Mouse (Mus musculus): ENCODE results near the gene Ptger3.

The Ptger3 gene

DNA sequence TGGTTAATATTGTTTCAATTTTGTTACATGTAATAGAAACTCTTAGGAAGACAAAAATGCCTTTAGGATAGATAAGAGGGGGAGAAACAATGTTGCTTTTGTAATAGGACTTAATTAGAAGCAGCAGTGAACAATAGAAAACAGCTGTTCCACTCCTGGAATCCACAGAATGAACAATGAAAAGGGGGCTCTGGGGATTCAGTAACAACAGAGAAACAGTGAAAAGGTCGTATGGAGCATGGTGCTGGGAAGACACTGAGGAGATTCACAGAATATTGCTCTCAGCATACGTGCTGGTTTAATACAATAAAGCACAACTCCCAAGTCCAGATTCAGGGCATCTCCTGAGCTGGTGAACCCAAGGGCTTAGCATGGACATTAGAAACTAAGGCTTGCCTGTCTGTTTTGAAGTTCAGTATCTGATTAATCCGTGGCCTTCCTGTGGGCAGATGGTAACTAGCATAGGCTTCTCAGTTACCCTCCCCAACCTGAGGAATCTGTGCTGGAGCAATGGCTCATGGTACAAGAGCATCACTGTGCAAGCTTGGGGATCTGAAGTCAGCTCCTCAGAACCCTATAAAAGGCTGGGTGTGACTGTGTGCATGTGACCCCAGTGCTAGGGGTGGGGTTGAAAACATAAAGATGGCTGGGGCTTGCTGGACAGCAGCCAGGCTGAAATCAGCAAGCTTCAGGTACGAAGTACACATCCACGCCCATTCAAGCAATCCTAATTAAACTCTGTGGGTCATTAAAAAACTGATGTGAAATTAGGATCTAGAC, 16.1 kb downstream of the Ptger3 start:
- in situ Hi-C loops (cut with MseI, MboI) = no loop called here

DNA sequence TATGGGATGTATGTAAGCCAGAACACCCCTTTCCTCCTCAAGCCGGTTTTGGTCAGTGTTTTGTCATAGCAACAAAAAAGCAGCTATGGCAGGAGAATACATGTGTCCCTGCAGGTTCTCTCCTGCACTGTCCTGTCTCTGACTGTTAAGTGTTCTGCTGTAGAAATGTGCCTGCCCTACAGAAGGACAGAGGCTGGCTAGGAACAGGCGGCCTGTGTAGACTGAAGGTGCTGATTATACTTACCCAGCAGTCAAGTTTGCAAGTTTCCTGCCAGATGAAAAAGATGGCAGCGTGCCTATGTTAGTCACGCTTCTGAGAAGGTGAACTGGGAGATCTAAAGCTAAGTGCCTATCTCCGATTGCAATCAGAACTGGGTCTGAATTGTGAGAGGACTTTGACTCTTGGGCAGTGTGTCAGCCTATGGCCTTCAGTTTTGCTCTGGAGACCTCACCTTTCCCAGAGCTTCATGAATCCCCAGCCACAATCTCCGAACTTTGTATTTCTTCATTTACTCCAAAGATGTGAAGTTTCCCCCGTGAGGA, 31.2 kb downstream of the Ptger3 start:
- in situ Hi-C loops (cut with MseI, MboI) = no loop called here

DNA sequence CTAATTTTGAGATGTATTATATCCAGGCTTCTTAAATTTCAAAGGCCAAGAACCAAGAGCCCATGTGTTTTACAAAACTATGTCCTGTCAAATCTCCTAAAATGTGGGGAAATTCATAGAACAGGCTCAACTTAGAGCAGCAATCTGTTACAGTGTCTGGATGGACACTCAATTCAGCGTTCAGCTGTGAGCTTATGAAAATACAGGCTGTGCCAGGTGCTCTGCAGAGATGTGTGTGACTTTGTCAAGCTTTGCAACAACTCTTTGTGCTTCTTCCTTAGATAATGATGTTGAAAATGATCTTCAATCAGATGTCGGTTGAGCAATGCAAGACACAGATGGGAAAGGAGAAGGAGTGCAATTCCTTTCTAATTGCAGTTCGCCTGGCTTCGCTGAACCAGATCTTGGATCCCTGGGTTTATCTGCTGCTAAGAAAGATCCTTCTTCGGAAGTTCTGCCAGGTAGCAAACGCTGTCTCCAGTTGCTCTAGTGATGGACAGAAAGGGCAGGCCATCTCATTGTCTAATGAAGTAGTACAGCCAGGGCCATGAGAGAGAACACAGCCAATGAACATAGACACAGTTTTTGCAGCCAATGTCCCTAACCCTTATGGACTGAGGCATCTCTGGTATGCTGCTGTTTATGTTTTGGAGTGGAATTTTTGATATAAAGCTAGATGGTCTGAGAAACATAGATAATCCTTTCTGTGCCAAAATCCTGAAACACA, 38.2 kb downstream of the Ptger3 start:
- in situ Hi-C loops (cut with MseI, MboI) = no loop called here

DNA sequence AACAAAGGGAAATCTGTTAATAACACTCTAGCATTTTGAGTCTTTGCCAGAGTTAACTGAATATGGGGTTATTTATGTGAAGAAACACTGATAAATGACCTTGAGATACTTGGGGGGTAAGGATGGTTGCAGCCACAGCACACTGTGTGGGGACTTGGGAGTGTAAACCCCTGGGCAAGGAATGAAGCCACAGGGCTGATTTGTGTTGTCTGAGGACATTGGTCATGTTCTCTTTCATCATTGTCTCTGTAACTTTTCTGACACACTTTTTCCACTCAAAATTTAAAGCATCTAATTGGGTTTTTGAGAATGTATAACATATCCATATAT, 38.7 kb downstream of the Ptger3 start:
- in situ Hi-C loops (cut with MseI, MboI) = no loop called here

DNA sequence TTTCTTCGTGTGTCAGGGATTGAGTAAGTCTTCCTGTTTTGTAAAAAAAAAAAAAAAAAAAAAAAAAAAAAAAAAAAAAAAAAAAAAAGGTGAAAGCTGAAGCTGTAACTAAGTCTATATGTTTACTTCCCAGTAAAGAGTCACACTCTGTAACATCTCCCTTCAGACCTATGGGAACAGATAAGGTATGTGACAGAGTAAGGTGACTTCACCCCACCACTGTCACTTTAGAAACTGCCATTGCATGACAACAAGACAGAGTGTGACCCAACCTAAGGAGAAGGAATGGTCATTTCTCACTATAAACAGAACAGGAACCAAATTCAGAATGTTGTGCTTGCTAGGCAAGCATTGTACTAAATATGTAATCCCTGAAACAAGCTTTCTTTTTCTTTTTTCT, 46.9 kb downstream of the Ptger3 start:
- in situ Hi-C loops (cut with MseI, MboI) = no loop called here

DNA sequence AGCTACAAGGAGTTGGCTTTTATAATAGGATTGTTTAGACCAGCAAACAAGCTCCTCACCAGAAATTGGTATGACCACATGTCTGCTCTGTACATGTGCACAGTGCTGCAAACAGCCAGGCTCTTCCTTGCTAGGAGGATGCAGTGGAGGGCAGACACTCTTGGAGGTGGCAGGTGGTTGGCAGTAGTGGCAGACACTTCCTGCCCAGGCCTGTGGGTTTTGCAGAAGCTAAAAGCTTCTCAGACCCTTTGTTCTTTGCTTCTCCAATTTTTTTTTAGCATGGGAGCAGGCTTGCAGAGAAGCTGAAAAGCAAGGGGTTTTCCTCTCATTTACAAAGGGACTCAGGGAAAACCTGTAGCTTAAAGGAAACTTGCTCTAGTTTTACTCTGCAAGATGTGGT, 50.3 kb downstream of the Ptger3 start:
- in situ Hi-C loops (cut with MseI, MboI) = no loop called here

DNA sequence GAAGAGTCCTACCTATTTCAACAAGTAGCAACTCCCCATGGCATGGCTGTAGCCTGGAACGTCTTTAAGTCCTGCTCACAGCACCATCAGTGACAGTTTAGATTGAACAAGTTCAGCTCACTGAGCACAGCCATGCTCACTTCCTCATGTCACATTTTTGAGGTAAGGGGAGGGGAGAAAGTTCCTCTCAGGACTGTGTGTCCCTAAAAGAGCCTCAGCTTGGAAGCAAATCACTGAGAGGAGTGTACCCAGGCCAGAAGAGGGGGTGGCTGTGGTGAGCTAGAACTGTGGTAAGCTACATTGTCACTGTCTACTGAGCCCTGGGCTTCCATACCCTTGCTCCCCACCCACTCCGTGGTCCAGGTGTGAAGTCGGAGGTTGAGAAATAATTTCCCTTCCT, 60.7 kb downstream of the Ptger3 start:
- in situ Hi-C loops (cut with MseI, MboI) = no loop called here

DNA sequence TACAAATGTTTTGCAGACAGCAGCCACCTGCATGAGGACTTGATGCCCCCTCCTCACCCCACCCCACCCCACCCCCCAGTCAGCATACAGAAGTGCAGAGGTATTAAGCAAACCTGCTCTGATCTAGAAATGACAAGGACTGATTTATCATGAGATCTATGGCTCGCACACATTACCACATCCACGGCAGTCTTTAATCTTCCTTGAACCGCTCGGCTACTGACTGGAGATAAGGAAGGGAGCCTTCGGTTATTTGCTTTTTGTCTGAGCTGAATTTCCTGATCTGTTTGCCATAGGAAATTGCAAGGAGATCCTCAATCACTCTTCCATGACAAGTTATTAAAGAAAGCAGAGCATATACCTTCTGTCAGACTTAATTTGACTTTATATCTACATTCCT, 64.0 kb downstream of the Ptger3 start:
- in situ Hi-C loops (cut with MseI, MboI) = no loop called here

DNA sequence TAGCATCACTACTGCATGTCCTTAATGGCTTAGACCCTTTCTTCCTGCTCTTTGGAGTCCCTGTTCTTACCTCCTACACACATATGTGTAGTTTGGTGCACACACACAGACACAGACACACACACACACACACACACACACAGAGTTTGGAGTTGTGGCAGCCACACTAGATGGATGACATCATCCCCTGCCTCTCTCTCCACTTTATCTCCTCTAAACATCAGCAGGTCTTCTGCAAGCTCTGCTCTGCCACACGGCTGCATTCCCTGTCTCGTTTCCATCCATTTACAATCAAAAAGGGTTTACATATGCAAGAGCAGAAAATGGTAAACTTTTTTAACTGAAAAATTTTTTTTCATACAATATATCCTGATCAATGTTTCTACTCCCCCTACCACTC, 64.7 kb downstream of the Ptger3 start:
- in situ Hi-C loops (cut with MseI, MboI) = no loop called here

DNA sequence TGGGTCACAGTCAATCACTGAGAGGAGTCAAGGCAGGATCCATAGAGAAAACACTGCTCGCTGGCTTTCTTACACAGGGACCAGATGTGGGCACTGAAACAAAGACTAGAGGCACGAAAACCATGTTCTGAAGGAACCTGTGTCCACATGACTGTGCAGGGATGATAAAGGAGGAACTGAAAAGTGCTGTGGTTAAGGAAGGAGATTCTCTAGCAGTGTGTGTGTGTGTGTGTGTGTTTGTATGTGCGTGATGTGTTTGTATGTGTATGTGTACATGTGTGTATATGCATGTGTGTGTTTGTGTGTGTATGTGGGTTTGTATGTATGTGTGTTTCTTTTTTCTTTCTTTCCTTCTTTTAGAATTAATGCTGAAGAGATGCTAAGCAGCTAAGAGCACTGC, 67.7 kb downstream of the Ptger3 start:
- in situ Hi-C loops (cut with MseI, MboI) = no loop called here

DNA sequence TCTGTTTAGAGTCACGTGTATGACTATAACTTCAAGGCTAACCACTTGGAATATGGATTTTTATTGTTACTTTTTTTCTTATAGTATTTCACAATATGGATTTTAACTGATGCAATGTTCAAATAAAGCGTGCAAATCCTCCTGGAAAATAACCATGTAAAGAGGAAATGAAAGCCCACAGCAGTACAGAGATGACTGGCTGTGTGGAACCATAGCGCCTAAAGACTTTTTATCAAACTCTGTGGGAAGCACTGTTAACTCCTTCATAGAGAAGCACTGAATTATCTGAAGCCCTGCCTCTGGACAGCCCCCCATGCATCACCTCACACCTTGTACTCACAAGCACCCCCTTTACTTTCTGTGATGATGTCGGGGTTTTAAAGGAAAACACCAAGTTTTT, 69.0 kb downstream of the Ptger3 start:
- in situ Hi-C loops (cut with MseI, MboI) = no loop called here

DNA sequence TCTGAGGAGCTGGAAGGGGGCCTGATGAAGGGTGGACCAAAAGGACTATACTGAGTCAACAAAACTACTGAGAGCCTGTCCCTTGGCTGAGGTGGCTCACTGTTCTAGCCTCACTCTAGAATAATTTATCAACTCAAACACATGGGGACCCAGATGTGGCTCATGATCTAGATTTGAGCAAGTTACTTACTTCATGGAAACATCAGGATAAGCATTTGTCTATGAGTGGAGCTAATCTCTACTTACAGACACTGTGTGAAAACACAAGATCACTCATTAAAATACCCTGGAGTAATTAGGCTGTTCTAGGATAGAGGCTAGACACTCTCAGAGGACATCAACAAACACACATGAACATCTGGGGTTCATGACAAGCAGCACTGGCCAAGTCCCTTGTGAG, 70.2 kb downstream of the Ptger3 start:
- in situ Hi-C loops (cut with MseI, MboI) = no loop called here

DNA sequence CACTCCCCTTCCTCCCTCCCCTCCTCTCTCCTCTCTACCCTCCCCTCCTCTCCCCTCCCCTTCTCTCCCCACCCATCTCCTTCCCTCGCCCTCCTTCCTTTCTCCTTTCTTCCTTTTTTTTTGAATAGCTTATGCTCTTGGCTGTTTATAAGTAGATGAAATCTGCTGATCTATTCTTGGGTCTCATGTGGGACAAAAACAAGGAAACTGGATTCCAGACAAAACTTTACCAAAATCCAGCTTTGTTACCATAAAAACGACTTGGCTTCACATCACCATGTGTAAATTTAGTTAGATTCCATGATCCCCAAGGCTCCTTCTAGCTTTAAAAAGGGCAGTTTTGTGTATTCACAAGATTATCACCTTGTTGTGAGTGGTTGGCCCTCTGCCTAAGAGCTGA, 70.6 kb downstream of the Ptger3 start:
- in situ Hi-C loops (cut with MseI, MboI) = no loop called here

DNA sequence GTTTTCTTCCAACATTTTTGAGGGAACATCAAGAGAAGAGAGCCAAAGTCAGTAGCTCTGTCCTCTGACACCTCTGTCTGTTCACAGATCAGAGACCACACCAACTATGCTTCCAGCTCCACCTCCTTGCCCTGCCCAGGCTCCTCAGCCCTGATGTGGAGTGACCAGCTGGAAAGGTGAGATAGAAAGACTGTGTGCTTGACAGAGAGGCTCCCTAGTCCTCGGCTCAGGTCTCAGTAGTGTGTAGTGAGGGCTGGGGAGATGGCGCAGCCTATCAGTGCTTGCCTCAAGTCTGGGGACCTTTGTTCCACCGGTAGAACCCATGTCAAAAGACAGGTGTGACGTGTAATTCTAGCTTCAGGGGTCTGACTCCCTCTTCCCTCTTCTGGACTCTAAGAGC, 74.9 kb downstream of the Ptger3 start:
- in situ Hi-C loops (cut with MseI, MboI) = no loop called here

DNA sequence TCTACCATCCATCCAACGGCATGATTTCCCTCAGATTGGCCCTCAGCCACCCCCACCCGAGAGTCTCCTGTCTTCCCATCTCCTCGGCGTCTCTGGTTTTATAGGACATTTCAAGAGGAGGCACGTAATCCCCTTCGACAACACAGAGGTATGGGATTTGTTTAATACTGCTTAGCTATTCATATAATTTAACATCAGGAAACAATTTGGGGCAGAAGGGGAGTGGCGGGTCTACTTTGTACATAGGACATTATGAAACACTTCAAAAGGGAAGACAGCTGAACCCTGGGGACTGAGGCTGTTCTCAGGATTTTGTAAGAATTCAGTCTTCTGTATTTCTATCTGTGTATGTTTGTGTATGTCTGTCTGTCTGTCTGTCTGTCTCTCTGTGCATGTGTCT, 94.9 kb downstream of the Ptger3 start:
- in situ Hi-C loops (cut with MseI, MboI) = no loop called here

DNA sequence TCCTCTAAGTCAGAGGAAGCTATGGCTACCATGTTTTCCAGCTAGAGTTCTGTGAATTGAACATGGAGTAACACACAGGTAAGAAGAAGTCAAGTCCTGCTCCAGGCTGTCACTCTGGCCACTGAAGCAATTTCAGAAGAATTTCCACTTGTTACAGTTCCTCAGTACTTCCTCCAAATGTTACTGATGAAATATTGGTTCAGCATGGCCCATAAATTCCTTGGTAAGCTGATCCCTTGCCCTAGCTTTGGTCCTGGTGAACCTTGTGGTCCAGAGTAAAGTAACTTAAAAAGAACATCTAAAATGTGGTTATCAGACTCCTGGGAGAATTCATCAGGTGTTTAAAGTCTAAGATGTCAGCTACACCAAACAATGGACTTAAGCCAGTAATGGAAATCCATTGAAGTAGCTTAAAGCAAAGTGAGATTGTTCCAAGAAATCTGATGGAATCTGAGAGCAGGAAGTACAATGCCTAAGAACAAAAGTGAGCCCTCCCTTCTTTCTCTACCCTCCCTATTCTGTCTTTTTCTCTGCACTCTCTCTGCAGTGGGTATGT, 97.9 kb downstream of the Ptger3 start:
- in situ Hi-C loops (cut with MseI, MboI) = no loop called here

DNA sequence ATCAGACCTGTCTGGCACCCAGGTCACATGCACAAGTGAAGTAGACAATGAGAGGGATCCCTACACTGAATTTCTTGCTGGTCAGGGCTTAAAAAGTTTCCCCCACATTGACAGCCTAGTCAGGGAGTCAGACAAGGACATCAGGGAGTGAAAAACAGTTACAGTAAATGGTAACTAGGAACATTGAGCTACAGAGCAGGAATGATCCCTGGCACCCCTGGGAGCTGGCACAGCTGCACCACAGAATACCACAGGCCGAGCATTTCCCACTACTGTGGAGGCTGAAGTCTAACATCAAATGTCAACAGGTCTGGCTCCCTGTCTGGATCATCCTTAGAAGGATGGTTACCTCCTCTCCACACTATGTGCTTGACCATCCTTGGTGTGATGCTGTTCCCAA, 98.8 kb downstream of the Ptger3 start:
- in situ Hi-C loops (cut with MseI, MboI) = no loop called here

DNA sequence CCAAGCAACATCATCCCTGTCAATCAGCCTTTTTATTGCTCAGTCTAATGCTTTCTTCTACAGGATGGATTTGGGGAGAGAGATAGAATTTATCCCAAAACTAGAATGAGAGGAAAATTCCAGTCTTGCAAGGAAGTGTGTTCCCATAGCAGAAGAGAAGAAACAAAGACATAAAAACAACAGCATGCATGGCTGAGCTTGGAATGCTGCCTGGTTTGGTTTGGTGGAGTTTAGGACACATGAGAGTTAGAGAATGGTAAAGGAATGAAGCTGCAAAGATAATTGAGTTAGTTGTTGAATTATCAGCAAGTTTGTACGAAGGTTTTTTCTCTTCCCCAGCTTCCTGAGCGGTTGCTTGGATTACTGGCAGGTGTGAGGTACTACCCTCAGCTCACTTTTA, 99.5 kb downstream of the Ptger3 start:
- in situ Hi-C loops (cut with MseI, MboI) = no loop called here

DNA sequence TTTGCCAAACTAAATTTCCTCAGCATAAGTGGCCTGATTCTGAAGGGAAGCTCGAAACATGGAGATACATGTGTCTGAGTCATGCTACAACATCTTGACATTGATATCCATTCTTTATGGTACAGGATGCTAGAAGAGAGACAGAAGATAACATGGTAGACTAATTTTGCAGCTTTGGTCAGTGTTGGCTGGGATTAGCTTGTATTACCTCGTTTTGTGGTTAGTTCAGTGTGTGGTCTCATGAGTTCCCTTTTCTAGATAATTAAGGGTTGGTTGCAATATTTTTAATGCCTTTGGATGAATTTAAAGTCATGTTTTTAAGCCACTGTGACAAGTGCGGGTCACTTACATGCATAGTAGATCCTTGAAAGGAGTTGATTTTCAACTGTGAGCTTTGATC, 119.4 kb downstream of the Ptger3 start:
- in situ Hi-C loops (cut with MseI, MboI) = no loop called here

DNA sequence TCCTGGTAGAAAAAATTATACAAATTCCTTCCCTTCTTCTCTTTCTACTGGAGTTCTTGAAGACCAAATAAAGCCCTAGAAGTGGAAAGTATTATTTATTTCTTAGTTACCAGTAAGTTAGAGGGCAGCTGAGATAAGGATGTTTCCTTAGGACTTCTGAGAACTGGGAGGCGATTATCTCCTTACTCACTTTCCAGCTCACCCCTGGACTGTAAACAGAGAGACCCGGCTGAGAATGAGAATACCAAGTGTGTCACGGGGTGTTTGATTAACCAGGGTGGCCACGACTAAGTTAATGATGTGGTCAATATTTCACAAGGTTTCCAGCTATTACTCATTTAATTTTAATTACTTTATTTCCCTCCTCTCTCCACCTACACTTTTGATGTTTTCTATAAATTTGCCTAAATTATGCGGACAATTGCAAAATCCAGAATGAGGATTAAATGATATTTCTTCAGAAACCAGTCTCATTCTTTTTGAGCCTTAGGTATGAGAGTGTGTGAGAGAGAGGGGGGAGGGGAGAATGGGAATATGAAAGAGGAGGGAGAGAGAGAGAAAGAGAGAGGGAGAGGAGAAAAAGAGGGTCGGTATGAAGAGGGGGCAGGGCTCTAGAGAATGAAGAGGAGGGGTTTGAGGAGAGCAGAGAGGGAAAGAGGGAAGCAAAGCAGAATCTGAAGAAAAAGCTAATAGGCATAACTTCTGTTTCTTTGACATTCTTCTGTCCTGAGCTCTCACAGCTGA, 121.9 kb downstream of the Ptger3 start:
- in situ Hi-C loops (cut with MseI, MboI) = no loop called here

Measured in mouse trophoblast stem cell (cell line).